Mouse (Mus musculus): ENCODE data around the gene Ankrd11.

Gene Ankrd11

GRCm38 (mm10) chr8:122961458-122961857 lies 80.6 kb downstream of the Ankrd11 start:
- no peak for DNase-seq (ENCODE audit: low spot score)

- DNase-seq (ENCODE audit: low spot score), result peak; percentile 47
These were observed 81.1 kb downstream of the Ankrd11 start for GRCm38 (mm10) chr8:122960932-122961331.

GRCm38 (mm10) chr8:122960323-122960722 lies 81.8 kb downstream of the Ankrd11 start:
- DNase-seq (ENCODE audit: low spot score), result no peak

- no peak for DNase-seq (ENCODE audit: low spot score)
These were observed 86.1 kb downstream of the Ankrd11 start for GRCm38 (mm10) chr8:122955997-122956396.

GRCm38 (mm10) chr8:122955195-122955594 lies 86.9 kb downstream of the Ankrd11 start:
- DNase-seq (ENCODE audit: low spot score), result no peak

- no peak for DNase-seq (ENCODE audit: low spot score)
These were observed 87.8 kb downstream of the Ankrd11 start for GRCm38 (mm10) chr8:122954090-122954799.

GRCm38 (mm10) chr8:122953028-122953427 lies 89.0 kb downstream of the Ankrd11 start:
- DNase-seq (ENCODE audit: low spot score), result no peak

- DNase-seq (ENCODE audit: low spot score), result no peak
These were observed 90.6 kb downstream of the Ankrd11 start for GRCm38 (mm10) chr8:122951456-122951855.

- no peak for DNase-seq (ENCODE audit: low spot score)
These were observed 92.4 kb downstream of the Ankrd11 start for GRCm38 (mm10) chr8:122949701-122950100.

GRCm38 (mm10) chr8:122945775-122946174 lies 96.3 kb downstream of the Ankrd11 start:
- no peak for DNase-seq (ENCODE audit: low spot score)

- DNase-seq (ENCODE audit: low spot score), result no peak
These were observed 99.0 kb downstream of the Ankrd11 start for GRCm38 (mm10) chr8:122942803-122943713.

- DNase-seq (ENCODE audit: low spot score), result no peak
These were observed 103.5 kb downstream of the Ankrd11 start for GRCm38 (mm10) chr8:122938591-122938990.

GRCm38 (mm10) chr8:122938170-122938569 lies 103.9 kb downstream of the Ankrd11 start:
- no peak for DNase-seq (ENCODE audit: low spot score)

GRCm38 (mm10) chr8:122937545-122938053 lies 104.5 kb downstream of the Ankrd11 start:
- no peak for DNase-seq (ENCODE audit: low spot score)

- no peak for DNase-seq (ENCODE audit: low spot score)
These were observed 106.2 kb downstream of the Ankrd11 start for GRCm38 (mm10) chr8:122935912-122936311.

GRCm38 (mm10) chr8:122935118-122935517 lies 107.0 kb downstream of the Ankrd11 start:
- no peak for DNase-seq (ENCODE audit: low spot score)

- DNase-seq (ENCODE audit: low spot score), result no peak
These were observed 108.1 kb downstream of the Ankrd11 start for GRCm38 (mm10) chr8:122933973-122934372.

GRCm38 (mm10) chr8:122932561-122932959 lies 109.5 kb downstream of the Ankrd11 start:
- no peak for DNase-seq (ENCODE audit: low spot score)

- DNase-seq (ENCODE audit: low spot score), result no peak
These were observed 110.1 kb downstream of the Ankrd11 start for GRCm38 (mm10) chr8:122931834-122932560.

GRCm38 (mm10) chr8:122928631-122929224 lies 113.3 kb downstream of the Ankrd11 start:
- DNase-seq (ENCODE audit: low spot score), result no peak

GRCm38 (mm10) chr8:122927841-122928240 lies 114.2 kb downstream of the Ankrd11 start:
- no peak for DNase-seq (ENCODE audit: low spot score)

- no peak for DNase-seq (ENCODE audit: low spot score)
These were observed 115.3 kb downstream of the Ankrd11 start for GRCm38 (mm10) chr8:122926782-122927181.
